Mouse (Mus musculus) cortical plate, adult 2 months (tissue): Measurements from ENCODE around the gene 1700020D05Rik. TPM values are rescaled to one million over a fixed set of nuclear protein-coding genes. Genes with fewer than 3 reads are reported as not detected.

Source experiments
- H3K27ac ChIP-seq: fragments of 200-500 bp; 2 replicates; pipeline ENCODE4 v1.5.1; 2012; ENCODE audit warnings: low read length, control low read depth, inconsistent platforms; ENCODE audit not compliant: insufficient read depth
- H3K4me1 ChIP-seq: fragments of 200-500 bp; 2 replicates; pipeline ENCODE4 v1.6.1; 2011; ENCODE audit warnings: low read length; ENCODE audit not compliant: control insufficient read depth, insufficient read depth
- H3K4me3 ChIP-seq: fragments of 200-500 bp; 2 replicates; pipeline ENCODE4 v1.5.1; 2011; ENCODE audit warnings: mild to moderate bottlenecking, low read length, control low read depth; ENCODE audit not compliant: insufficient read depth
- CTCF ChIP-seq: fragments of 200-500 bp; IDR thresholded peaks from 2 replicates; pipeline ENCODE4 v1.5.1; 2011; ENCODE audit warnings: mild to moderate bottlenecking, control low read depth, low read length; ENCODE audit not compliant: insufficient read depth; ENCODE audit errors: extremely low read depth
- POLR2A ChIP-seq: fragments of 200-500 bp; IDR thresholded peaks from 2 replicates; pipeline ENCODE4 v1.6.1; 2011; ENCODE audit warnings: mild to moderate bottlenecking, low read length, control low read depth; ENCODE audit not compliant: insufficient read depth; ENCODE audit errors: extremely low read depth
- polyA plus RNA-seq: library from polyadenylated mRNA; depleted of rRNA; stranded (reverse); fragments of >200 nt; gene quantifications from 2 replicates; pipeline ENCODE4 v1.2.3, GENCODE M21; 2012

The 1700020D05Rik gene
- polyA plus RNA-seq, 1 experiment: 4.7 TPM

DNA sequence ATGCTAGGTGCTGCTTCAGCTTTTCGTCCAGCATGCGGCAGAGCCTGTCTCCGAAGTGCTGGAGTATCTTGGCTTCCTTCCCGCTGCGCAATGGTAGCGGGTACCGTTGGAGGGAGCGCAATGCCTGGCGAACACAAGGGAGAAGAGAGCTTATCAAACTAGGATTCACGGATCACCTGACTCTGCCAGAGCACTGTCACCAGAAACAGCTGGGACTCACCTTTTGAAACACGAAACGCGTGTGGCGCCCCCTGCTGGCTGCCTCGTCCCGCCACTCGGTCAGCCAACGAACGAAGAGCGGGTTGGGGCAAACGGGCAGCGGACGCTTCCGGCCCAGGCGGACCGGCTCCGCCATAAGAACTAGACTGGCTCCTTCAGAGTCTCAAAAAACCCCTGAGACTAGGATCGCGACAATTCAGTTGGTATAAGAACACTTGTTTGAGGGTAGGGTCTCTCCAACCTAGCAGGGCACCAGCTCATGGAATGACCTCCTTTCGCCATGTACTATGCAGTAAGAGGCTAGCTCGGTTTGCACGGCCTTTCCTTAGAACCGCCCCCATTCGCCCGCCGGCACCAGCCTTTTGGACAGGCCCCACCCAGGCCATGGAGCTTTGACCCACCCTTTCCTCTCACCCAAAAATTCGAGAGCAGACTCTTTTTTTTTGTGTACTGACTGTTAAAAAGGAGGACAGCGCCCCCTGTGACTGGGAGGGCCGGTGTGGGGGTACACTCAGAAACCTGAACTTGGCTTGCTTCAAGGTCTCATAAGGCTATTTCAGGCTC, 15.6 kb downstream of the 1700020D05Rik start, which contains the start of gene Mus81:
Mus81 (minus strand) TSS at position 635 of the 783 bp plus-strand sequence.
- H3K4me3 ChIP-seq: peak within 1 kb of the TSS; percentile 58
- H3K4me1 ChIP-seq: peaks cover 4% of the 10 kb centered on the region; the same call in 1 of the 2 replicates
- peak within 1 kb of the TSS; percentile 97 for H3K27ac ChIP-seq
- peak; percentile 66 for TF ChIP-seq POLR2A
- TF ChIP-seq CTCF: peak; percentile 63

DNA sequence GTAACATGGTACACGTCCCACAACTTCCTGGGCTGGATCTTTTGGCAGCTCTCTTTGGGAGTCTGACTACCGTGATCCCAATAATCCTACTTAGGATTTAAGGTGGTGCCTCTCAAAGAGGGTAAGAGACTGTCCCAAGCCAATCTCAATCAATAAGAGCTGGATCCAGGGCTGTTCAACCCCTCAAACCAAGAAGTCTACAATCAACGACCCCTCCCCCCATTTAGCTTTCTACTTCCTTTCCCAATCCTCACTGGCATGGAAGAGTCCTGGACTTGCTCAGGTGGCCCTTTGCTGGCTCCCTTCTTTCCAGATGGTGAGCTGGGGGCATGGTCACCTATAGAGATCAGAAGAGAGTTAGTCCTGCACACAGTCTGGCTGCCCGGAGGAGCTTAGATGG, 16.8 kb downstream of the 1700020D05Rik start:
- TF ChIP-seq CTCF (no peak), POLR2A (no peak)
- H3K4me3 ChIP-seq: no peak overlapping the region
- peaks cover 2% of the 10 kb centered on the region; the same call in 1 of the 2 replicates for H3K4me1 ChIP-seq
- H3K27ac ChIP-seq: no peak overlapping the region

DNA sequence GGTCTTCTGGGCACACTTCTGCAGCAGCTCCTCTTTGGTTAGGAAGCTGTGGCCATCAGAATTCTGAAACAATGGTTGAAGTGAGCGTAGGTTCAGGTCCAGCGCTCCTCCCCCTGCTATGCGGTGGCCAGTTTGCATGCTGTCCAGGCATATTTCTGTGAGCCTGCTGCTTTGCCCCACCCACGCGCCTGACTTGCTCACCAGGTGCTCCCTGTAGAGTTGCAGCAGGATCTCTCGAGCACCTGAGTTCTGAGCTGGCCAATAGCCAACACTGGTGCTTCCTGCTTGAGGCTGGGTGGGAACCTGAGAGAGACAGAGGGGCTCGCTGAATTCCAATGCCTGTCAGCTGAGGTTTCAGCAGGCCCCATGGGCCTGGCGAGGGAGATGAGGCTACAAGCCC, 17.3 kb downstream of the 1700020D05Rik start:
- H3K4me1 ChIP-seq: peaks cover 2% of the 10 kb centered on the region; the same call in 1 of the 2 replicates
- no peak overlapping the region for H3K4me3 ChIP-seq
- H3K27ac ChIP-seq: no peak overlapping the region
- TF ChIP-seq CTCF: no peak
- no peak for TF ChIP-seq POLR2A

DNA sequence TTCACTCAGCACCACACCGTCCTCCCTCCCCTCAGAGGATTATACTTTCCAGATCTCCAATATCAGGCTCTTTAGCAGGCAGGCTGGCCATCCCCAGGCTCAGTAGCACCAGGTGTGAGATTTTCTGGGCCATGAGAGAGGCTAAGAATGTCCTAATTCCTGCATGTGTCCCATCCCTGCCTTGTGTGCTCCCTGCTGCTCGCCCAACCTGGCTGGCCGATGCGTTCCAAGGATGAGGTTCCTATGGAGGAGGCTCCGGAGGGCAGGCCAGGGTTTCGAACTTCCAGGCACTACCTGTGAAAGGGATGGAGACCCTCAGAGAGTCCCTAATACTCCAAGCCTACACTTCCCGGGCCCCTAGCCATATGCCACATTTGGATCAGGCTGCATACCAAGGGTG, 17.8 kb downstream of the 1700020D05Rik start:
- no peak for TF ChIP-seq CTCF
- no peak for TF ChIP-seq POLR2A
- no peak overlapping the region for H3K27ac ChIP-seq

DNA sequence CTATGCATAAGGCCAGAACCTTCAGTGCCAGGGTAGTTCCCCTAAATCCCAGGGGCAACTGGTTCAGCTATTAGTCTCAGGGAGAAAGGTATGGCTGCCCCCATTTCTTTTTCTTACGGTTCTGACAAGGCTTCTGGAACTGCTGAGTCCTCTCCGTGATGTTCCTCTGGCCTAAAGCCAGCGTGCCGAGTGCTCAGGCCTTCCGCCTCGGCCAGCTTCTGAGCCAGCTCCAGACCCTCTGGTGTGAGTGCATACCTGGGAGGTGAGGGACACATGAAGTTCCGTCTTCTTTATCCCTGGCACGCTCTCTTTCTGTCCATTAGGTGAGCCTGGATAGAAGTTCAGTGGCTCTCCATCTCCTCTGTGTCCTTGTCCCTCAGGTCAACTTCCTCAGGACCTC, 18.2 kb downstream of the 1700020D05Rik start:
- no peak overlapping the region for H3K27ac ChIP-seq
- TF ChIP-seq CTCF: no peak
- TF ChIP-seq POLR2A: no peak
- H3K4me1 ChIP-seq: peaks cover 2% of the 10 kb centered on the region; the same call in 1 of the 2 replicates
- no peak overlapping the region for H3K4me3 ChIP-seq

More for the DNA sequence above, 17.8 kb downstream of the 1700020D05Rik start:
- Histone ChIP-seq H3K4me1 (peaks cover 2% of the 10 kb centered on the region; the same call in 1 of the 2 replicates), H3K4me3 (no peak overlapping the region)

DNA sequence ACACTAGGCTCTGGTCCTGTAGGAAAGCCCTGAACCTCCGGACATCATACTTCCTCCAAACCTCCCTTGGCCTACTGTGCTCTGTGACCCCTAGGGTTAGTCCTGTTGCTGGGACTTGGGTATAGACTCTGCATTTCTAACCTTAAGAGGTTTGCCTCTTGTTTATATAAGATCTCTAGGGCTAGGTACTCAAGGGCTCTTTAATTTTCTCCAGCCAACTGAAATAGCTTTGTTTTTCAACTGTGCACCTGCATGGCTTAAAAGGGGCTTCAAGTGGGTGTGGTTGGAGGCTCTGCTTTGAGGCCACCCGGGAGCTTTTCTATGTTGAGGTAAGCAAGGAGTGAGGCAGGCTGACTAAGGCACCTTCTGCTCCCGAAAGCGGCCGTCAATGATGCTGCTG, 19.1 kb downstream of the 1700020D05Rik start:
- TF ChIP-seq CTCF (no peak), POLR2A (no peak)
- H3K4me1 ChIP-seq: peaks cover 2% of the 10 kb centered on the region; the same call in 1 of the 2 replicates
- H3K4me3 ChIP-seq: no peak overlapping the region
- H3K27ac ChIP-seq: no peak overlapping the region

DNA sequence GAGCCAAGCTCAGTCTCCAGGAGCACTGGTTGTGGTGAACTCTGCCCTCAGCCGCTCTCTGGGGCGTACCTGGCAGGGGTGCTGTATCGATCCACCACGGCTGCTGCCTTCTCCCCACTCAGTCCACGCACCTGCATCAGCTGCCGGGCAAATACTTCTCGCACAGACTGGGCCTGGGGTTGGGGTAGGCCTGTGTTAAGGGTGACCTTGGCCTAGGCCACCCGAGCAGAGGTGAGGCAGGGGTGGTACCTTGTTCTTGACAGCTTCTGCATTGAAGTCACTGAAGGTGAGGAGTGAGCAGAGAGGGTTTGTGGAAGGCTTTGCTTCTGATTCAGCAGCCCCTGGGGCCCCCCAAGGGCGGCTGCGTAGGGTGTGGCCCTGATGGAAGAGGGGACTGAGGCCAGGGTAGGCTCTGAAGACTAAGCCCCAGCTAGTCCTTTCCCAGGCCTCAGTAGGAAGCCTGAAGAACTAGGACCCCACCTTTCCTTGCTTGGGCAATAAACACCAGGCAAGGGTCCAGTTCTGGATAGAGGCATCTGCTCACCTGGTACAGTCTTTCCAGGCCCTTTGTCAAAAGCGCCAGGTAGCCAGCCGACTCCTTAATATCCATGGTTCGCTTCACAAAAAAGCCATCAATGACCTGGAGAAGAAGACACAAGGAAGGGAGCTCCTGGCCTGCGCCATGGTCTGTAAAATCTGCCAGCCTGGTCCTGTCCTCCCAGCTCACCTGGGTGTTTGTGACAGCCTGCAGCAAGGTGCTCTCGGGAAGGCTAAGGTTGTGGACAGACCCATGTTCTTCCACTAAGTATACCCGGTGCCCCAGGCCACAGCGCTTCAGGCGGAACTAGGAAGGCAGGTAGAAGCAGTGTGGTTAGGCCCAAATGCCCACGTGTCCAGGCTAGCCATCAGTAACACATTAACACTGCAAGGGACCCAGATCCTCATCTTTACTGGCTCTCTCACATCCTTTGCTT, 19.9 kb downstream of the 1700020D05Rik start:
- H3K4me1 ChIP-seq: peaks cover 2% of the 10 kb centered on the region; the same call in 1 of the 2 replicates
- TF ChIP-seq POLR2A (no peak), CTCF (no peak)
- H3K4me3 ChIP-seq: no peak overlapping the region
- H3K27ac ChIP-seq: no peak overlapping the region

DNA sequence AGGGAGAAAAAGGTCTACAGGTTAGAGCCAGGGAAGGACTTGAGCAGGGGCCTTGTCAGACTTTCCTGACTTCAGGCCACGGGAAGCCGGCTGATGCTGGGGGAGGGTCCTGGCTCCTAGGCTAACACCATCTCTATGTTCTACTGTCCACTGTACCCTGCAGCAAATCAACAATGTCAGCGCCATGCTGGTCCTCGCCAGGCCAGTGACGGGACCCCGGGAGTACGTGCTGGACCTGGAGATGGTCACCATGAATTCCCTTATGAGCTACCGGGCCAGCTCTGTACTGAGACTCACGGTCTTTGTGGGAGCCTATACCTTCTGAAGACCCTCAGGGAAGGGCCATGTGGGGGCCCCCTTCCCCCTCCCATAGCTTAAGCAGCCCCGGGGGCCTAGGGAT, 22.2 kb downstream of the 1700020D05Rik start:
- H3K27ac ChIP-seq: no peak overlapping the region
- TF ChIP-seq POLR2A (0 out of 2 replicates have a peak, but pooled peaks have one; percentile 14), CTCF (no peak)
- peaks cover 3% of the 10 kb centered on the region; the same call in 1 of the 2 replicates for H3K4me1 ChIP-seq
- no peak overlapping the region for H3K4me3 ChIP-seq

DNA sequence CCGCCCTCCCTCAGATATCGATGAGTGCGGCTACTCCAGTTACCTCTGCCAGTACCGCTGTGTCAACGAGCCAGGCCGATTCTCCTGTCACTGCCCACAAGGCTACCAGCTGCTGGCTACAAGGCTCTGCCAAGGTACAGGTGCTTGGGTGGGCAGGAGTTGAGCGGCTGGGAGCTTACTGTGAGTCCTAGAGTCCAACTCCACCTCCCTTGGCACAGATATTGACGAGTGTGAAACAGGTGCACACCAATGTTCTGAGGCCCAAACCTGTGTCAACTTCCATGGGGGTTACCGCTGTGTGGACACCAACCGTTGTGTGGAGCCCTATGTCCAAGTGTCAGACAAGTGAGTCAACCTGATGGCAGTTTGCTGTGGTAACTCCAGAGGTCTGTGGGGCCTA, 23.6 kb downstream of the 1700020D05Rik start:
- TF ChIP-seq POLR2A (no peak), CTCF (no peak)
- Histone ChIP-seq H3K4me3 (no peak overlapping the region), H3K27ac (no peak overlapping the region), H3K4me1 (peaks cover 3% of the 10 kb centered on the region; the same call in 1 of the 2 replicates)
